Mouse (Mus musculus): Measurements from ENCODE around the gene Azin2. TPM values are rescaled to one million over a fixed set of nuclear protein-coding genes. Genes with fewer than 3 reads are reported as not detected.

The Azin2 gene
- polyA plus RNA-seq, 1 experiment from 2014 or later = 12.1 TPM

DNA sequence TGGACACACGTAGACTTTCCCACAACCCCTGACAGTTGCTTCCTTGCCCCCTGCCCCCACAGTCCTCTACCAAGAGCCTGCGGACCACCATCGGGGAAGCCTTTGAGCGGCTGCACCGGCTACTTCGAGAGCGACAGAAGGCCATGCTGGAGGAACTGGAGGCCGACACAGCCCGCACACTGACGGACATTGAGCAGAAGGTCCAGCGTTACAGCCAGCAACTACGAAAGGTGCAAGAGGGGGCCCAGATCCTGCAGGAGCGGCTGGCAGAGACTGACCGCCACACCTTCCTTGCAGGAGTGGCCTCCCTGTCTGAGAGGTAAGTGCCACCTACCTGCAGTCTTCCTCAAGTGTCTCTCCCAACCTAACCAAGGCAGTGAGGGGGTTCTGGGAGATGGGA is 61.8 kb downstream of the Azin2 start:
- H3K4me3 ChIP-seq = no peak overlapping the region
- H3K27me3 ChIP-seq (replicated peaks; ENCODE audit: low read depth, poor library complexity, severe bottlenecking) = no peaks in the 10 kb centered on the region
- H3K36me3 ChIP-seq (replicated peaks) = peaks cover 50% of the 10 kb centered on the region
- no peak for DNase-seq (ENCODE audit: low spot score)
- H3K9me3 ChIP-seq = no peaks in the 10 kb centered on the region
- 80% methylated on average over 14 of the region's 14 CpGs for WGBS
- H3K4me1 ChIP-seq = peaks cover 66% of the 10 kb centered on the region
- H3K27ac ChIP-seq (replicated peaks) = peak overlapping the region; percentile 92

DNA sequence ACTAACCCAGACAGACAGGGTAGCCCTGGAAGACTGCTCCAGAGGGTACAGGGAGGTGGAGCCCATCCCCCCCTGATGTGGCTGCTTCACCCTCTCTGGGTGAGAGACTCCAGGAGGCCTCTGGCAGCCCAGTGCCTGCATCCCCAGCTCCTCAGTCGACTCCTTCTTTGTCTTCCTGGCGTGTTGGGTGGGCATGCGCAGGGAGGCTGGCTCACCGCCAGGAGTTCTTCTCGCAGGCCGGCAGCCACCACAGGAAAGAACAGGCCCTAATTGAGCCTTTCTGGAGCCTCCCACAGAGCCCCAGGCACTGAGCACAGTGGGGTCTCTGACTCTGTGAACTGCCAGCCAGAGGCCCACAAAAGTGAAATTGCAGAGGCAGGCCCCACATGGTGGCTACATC is 62.9 kb downstream of the Azin2 start:
- no peaks in the 10 kb centered on the region for H3K27me3 ChIP-seq (replicated peaks; ENCODE audit: low read depth, poor library complexity, severe bottlenecking)
- peaks cover 55% of the 10 kb centered on the region for H3K4me1 ChIP-seq
- H3K36me3 ChIP-seq (replicated peaks) = peaks cover 50% of the 10 kb centered on the region
- no peaks in the 10 kb centered on the region for H3K9me3 ChIP-seq
- peak overlapping the region; percentile 92 for H3K27ac ChIP-seq (replicated peaks)
- 2% methylated on average over 6 of the region's 6 CpGs for WGBS
- H3K4me3 ChIP-seq = 0 out of 2 replicates have a peak overlapping the region, but pooled peaks have one; percentile 19
- peak; percentile 87 for DNase-seq (ENCODE audit: low spot score)

DNA sequence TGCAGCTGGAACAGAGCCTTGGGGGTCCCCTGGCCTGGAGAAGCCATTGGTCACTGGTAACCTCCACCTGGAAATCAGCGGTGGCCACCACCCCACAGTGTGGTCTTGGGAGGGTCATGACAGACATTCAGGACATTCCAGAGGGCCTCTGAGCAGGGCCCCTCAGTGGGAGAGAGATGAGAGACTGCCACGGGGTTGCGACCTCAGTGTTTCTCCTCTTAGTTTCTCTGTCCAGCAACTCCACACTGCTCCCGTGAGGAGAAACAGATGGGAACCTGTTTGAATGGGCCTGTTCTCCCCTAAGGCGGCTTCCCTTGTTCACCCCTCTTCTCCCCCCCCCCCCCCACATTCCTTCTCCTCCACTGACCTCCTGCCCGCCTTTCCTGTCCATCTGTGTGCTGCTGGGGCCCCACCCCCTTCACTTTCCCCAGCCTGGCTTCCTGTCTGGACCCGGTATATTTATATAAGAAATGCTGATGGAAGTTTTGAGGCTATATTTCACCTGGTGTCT is 64.3 kb downstream of the Azin2 start:
- H3K4me3 ChIP-seq = peak overlapping the region; percentile 25; the same call in 1 of the 2 replicates

DNA sequence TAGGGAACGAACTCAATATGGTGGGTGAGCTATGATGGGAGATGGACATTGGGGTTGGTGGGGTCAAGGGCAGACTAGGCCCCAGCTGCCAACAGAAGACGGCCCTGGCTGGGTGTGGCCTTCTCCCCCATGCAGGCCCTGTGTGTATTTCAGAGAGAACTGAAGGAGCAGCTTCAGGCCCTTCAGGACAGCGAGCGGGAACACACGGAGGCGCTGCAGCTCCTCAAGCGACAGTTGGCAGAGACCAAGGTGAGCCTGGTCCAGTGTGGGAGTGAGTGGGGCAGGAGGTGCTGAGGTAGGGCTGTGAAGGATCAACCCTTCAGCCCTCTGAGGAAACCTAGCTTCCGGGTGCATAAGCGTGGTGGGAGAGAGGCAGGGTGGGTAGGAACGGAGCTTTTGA is 65.6 kb downstream of the Azin2 start:
- peak overlapping the region; percentile 52 for H3K27ac ChIP-seq (replicated peaks)
- H3K9me3 ChIP-seq = no peaks in the 10 kb centered on the region
- H3K4me1 ChIP-seq = peaks cover 50% of the 10 kb centered on the region
- H3K36me3 ChIP-seq (replicated peaks) = peaks cover 25% of the 10 kb centered on the region
- WGBS = 91% methylated on average over 10 of the region's 10 CpGs
- DNase-seq (ENCODE audit: low spot score) = no peak
- H3K27me3 ChIP-seq (replicated peaks; ENCODE audit: low read depth, poor library complexity, severe bottlenecking) = no peaks in the 10 kb centered on the region
- no peak overlapping the region for H3K4me3 ChIP-seq

More for the DNA sequence above, 64.3 kb downstream of the Azin2 start:
- H3K27me3 ChIP-seq (replicated peaks; ENCODE audit: low read depth, poor library complexity, severe bottlenecking) = no peaks in the 10 kb centered on the region
- WGBS = 8% methylated on average over 7 of the region's 7 CpGs
- peaks cover 41% of the 10 kb centered on the region for H3K4me1 ChIP-seq
- H3K36me3 ChIP-seq (replicated peaks) = peaks cover 38% of the 10 kb centered on the region
- peak; percentile 89 for DNase-seq (ENCODE audit: low spot score)
- H3K27ac ChIP-seq (replicated peaks) = peak overlapping the region; percentile 92
- no peaks in the 10 kb centered on the region for H3K9me3 ChIP-seq

DNA sequence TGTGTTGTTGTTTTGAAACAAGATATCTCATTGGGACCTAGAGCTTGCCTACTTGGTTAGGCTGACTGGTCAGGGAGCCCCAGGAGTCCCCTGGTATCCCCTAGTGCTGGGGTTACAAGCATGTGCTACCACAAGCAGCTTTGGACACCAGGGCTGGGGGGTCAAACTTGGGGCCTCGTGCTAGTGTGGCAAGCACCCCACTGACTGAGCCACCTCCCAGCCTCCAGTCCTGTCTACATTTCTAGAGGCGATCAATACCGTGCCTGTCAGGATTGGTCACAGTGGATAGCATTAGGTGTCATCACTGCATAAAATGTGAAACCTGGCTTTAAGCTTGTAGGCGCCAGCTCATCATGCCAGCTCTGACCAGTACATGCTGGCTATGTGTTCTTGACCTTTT is 66.4 kb downstream of the Azin2 start:
- Histone ChIP-seq H3K27ac (replicated peaks) (no peak overlapping the region), H3K4me3 (no peak overlapping the region), H3K9me3 (no peaks in the 10 kb centered on the region), H3K27me3 (replicated peaks; ENCODE audit: low read depth, poor library complexity, severe bottlenecking) (no peaks in the 10 kb centered on the region), H3K4me1 (peaks cover 57% of the 10 kb centered on the region), H3K36me3 (replicated peaks) (peaks cover 20% of the 10 kb centered on the region)
- 93% methylated on average over 4 of the region's 4 CpGs for WGBS
- DNase-seq (ENCODE audit: low spot score) = no peak

DNA sequence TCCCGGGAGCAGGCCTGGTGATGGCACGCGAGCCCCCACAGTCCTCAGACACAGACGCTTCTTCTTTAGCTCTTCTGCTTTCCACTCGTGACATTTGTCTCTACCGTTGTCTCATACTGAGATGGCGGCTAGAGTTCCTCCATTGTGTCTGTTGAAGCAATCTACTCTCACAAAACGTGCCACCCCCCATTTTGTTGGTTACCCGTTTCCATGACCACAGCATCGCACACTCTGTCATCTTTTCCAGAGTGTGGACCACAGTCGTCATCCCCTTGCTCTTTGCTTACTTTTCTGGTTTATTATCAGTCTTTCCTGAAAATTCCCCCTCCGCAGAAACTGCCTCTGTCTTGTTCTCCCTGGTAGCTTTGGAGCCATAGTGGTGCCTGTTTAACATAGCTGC is 68.1 kb downstream of the Azin2 start:
- H3K36me3 ChIP-seq (replicated peaks) = peaks cover 26% of the 10 kb centered on the region
- H3K9me3 ChIP-seq = no peaks in the 10 kb centered on the region
- H3K4me3 ChIP-seq = no peak overlapping the region
- no peaks in the 10 kb centered on the region for H3K27me3 ChIP-seq (replicated peaks; ENCODE audit: low read depth, poor library complexity, severe bottlenecking)
- H3K4me1 ChIP-seq = peaks cover 55% of the 10 kb centered on the region
- DNase-seq (ENCODE audit: low spot score) = no peak
- 88% methylated on average over 12 of the region's 12 CpGs for WGBS
- H3K27ac ChIP-seq (replicated peaks) = no peak overlapping the region

DNA sequence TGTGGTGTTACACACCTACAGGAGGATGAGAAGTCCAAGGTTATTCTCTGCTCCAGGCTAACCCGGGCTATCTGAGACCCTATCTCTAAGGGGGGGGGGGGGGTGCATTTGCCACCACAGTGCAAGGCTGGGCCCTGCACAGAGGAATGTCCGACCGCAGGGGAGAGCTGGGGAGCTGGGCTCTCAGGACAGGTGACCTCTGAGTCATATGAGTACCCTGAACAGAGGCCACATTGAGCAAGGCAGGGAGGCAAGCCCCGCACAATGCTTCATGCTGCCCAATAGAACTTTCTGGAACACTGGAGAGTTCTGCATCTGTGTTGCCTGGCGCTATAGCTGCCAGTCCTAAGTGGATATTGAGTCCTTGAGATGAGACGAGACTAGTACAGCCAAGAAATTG is 70.1 kb downstream of the Azin2 start:
- H3K27me3 ChIP-seq (replicated peaks; ENCODE audit: low read depth, poor library complexity, severe bottlenecking) = no peaks in the 10 kb centered on the region
- no peak for DNase-seq (ENCODE audit: low spot score)
- H3K9me3 ChIP-seq = no peaks in the 10 kb centered on the region
- no peak overlapping the region for H3K27ac ChIP-seq (replicated peaks)
- WGBS = 82% methylated on average over 6 of the region's 6 CpGs
- H3K4me3 ChIP-seq = no peak overlapping the region
- H3K4me1 ChIP-seq = peaks cover 52% of the 10 kb centered on the region
- peaks cover 38% of the 10 kb centered on the region for H3K36me3 ChIP-seq (replicated peaks)

DNA sequence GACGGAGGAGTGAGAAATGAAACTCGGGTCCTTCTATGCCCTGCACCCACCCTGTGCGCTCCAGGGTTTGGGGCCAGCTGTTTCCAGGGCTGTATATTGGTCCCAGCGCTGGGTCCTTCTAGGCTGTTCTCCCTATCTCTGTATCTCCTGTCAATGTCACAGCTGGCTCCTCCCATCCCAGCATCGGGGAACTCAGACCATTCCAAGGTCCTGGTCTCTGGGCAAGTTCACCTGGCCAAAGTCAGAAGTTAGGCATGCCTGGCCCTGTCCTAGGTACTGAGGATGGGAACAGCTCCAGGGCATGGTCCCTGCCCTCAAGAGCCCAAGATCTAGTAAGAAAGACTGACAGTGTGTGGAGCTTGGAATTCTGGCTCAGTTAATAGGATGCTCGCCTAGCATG is 70.5 kb downstream of the Azin2 start:
- WGBS = 82% methylated on average over 6 of the region's 6 CpGs
- Histone ChIP-seq H3K27me3 (replicated peaks; ENCODE audit: low read depth, poor library complexity, severe bottlenecking) (0 out of 2 replicates have a peak, but pooled peaks cover 2% of the 10 kb centered on the region), H3K27ac (replicated peaks) (no peak overlapping the region), H3K4me1 (peaks cover 52% of the 10 kb centered on the region), H3K9me3 (no peaks in the 10 kb centered on the region), H3K4me3 (no peak overlapping the region), H3K36me3 (replicated peaks) (peaks cover 35% of the 10 kb centered on the region)
- no peak for DNase-seq (ENCODE audit: low spot score)

DNA sequence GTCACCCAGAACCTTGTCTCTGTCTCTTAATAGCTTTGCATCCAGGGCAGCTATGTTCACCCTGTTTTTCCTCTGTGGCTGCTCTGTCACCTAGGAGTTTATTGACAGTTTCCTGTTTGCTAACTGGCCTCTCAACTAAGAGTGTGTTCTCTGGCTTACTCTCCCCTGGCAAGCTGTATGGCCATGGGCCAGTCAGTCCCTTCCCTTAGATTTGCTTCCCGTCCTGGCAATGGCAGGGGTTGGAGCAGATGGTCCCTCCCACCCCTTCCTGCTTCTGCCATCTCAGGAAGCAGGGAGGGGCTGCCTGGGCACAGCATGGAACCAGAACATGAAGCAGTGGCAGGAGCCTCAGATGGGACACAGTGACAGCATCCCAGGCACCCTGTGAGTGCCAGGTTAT is 71.1 kb downstream of the Azin2 start:
- WGBS = 35% methylated on average over 1 of the region's 1 CpGs
- peaks cover 40% of the 10 kb centered on the region for H3K36me3 ChIP-seq (replicated peaks)
- DNase-seq (ENCODE audit: low spot score) = no peak
- H3K27me3 ChIP-seq (replicated peaks; ENCODE audit: low read depth, poor library complexity, severe bottlenecking) = peaks cover 7% of the 10 kb centered on the region; the same call in 1 of the 2 replicates
- no peaks in the 10 kb centered on the region for H3K9me3 ChIP-seq
- H3K27ac ChIP-seq (replicated peaks) = no peak overlapping the region
- H3K4me3 ChIP-seq = no peak overlapping the region
- H3K4me1 ChIP-seq = peaks cover 56% of the 10 kb centered on the region

DNA sequence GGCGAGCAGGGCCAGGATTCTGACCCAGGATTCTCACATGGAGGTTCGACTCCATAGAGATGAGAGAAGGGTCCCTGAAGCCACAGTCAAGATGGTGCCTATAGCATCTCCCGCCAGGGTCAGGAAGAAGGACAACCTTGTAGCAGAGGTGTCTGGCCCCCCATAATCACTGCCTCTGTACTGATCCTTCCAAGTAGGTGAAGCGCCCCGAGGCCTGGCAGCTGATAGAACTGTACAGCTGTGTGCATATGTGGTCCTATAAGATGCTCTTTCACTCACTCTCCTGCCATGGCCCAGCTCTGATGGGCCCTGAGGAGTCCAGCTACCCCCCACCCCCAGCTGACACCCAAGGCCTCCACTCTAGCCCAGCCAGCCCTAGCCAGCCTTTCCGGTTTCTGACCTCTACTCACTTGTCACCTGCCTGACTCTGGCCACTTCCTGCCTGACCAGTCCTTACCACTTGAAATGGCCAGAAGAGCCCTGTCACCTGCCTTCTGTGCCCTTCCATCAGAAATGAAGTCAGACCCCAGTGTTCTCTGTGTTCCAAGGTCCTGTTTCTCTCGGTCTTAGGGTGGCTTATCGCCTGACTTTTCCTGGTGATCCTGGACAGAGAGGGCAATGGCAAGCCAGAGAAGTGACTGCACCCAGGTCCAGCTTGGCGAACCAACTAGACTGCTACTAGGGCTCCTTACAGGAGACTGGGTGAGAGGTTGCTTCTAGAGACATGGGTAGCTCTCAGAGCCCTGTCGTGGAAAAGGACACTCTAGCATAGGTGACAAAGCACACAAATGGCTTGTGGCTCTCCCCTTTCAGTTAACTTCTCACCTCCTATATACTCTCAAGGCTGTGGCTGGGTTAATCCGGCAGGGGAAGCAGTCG is 72.3 kb downstream of the Azin2 start:
- no peak overlapping the region for H3K27ac ChIP-seq (replicated peaks)
- H3K4me3 ChIP-seq = no peak overlapping the region
- no peaks in the 10 kb centered on the region for H3K9me3 ChIP-seq
- no peak for DNase-seq (ENCODE audit: low spot score)
- 87% methylated on average over 12 of the region's 12 CpGs for WGBS
- peaks cover 16% of the 10 kb centered on the region for H3K27me3 ChIP-seq (replicated peaks; ENCODE audit: low read depth, poor library complexity, severe bottlenecking)
- peaks cover 41% of the 10 kb centered on the region for H3K36me3 ChIP-seq (replicated peaks)
- H3K4me1 ChIP-seq = peaks cover 56% of the 10 kb centered on the region

DNA sequence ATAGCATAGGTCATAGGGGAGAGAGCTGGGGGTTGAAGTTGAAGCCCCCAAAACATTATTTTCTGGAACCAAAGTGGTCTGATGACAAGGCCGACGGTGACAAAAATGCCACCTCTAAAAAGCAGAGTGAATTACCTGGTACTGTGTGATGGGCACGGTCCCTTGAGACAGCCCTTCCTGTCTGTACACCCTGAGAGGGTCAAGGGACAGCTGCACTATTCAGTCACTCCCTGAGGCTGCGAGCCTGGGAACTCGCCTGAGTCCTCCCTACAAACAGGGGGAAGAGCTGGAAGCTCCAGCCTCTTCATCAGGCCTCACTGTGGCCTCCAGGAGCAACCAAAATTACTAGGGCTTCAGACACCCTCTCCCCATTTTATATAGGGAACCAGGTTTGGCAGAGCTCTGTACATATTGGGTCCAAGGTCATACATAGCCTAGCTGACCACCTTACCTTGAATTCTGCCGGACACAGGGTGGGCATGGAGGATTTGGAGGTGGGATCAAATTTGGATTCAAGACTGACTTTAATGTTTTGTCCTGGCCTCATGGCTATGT is 73.7 kb downstream of the Azin2 start:
- Histone ChIP-seq H3K27ac (replicated peaks) (no peak overlapping the region), H3K9me3 (no peaks in the 10 kb centered on the region), H3K27me3 (replicated peaks; ENCODE audit: low read depth, poor library complexity, severe bottlenecking) (peaks cover 23% of the 10 kb centered on the region), H3K4me3 (no peak overlapping the region), H3K36me3 (replicated peaks) (peaks cover 41% of the 10 kb centered on the region), H3K4me1 (peaks cover 71% of the 10 kb centered on the region)
- DNase-seq (ENCODE audit: low spot score) = no peak
- WGBS = 87% methylated on average over 6 of the region's 6 CpGs

DNA sequence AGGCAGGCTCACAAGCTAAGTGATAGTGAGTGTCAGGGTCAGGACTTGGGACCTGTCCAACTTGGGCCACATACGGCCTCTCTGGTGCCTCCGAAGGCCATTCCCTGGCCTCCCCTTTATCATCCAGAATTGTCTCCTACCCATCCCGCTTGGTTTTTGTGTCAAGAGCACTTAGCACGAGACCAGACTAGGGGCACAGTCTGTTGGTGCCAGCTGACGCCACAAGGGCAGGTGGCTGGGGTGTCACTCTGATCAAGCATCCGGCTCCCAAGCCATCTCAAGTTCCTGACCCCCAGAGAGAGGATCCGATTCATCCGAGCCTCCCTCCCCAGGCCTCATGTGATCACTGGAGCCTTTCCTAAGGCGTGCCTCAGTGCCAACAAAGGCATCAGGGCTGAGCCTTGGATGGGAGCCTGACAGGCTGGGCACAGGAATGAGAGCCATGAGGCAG is 74.6 kb downstream of the Azin2 start:
- DNase-seq (ENCODE audit: low spot score) = no peak
- H3K27me3 ChIP-seq (replicated peaks; ENCODE audit: low read depth, poor library complexity, severe bottlenecking) = peaks cover 26% of the 10 kb centered on the region
- H3K4me1 ChIP-seq = peaks cover 80% of the 10 kb centered on the region
- H3K36me3 ChIP-seq (replicated peaks) = peaks cover 41% of the 10 kb centered on the region
- 64% methylated on average over 9 of the region's 9 CpGs for WGBS
- no peak overlapping the region for H3K4me3 ChIP-seq
- no peaks in the 10 kb centered on the region for H3K9me3 ChIP-seq
- 0 out of 2 replicates have a peak overlapping the region, but pooled peaks have one; percentile 11 for H3K27ac ChIP-seq (replicated peaks)

Data from embryonic facial prominence, embryonic 10.5 days (tissue).